Mouse (Mus musculus): ENCODE measurements around the gene Tmem53. TPM values are rescaled to one million over a fixed set of nuclear protein-coding genes. Genes with fewer than 3 reads are reported as not detected.

Gene Tmem53
- total RNA-seq, 2 experiments from 2014 or later, result 2.7 to 6.6 TPM

GRCm38 (mm10) chr4:117311891-117312290 is 60.1 kb downstream of the Tmem53 start:
- no peak for DNase-seq
- Histone ChIP-seq H3K4me3 (no peak overlapping the region), H3K27ac (no peak overlapping the region)
- intact Hi-C loops (cut with DNase I), result loop anchor here (2.0 kb wide), 1 partner anchor 41 kb away; no protein-coding TSS in a partner anchor
- TF ChIP-seq CTCF (IDR thresholded peaks at IDR 0.05), result no peak

- intact Hi-C loops (cut with DNase I), result loop anchor here (2.0 kb wide), 1 partner anchor 42 kb away; no protein-coding TSS in a partner anchor
- H3K27ac ChIP-seq, result no peak overlapping the region
- TF ChIP-seq CTCF (IDR thresholded peaks at IDR 0.05), result no peak
- DNase-seq, result no peak
- H3K4me3 ChIP-seq, result no peak overlapping the region
Measured at GRCm38 (mm10) chr4:117312416-117313084, 60.8 kb downstream of the Tmem53 start.

GRCm38 (mm10) chr4:117313085-117313424 is 61.3 kb downstream of the Tmem53 start:
- intact Hi-C loops (cut with DNase I), result loop anchor here (2.0 kb wide), 1 partner anchor 42 kb away; no protein-coding TSS in a partner anchor
- DNase-seq, result no peak
- Histone ChIP-seq H3K4me3 (no peak overlapping the region), H3K27ac (no peak overlapping the region)
- peak; percentile 62 for TF ChIP-seq CTCF (IDR thresholded peaks at IDR 0.05)

- H3K4me3 ChIP-seq, result no peak overlapping the region
- intact Hi-C loops (cut with DNase I), result no loop called here
- no peak for TF ChIP-seq CTCF (IDR thresholded peaks at IDR 0.05)
- no peak overlapping the region for H3K27ac ChIP-seq
- no peak for DNase-seq
Measured at GRCm38 (mm10) chr4:117314849-117315500, 63.2 kb downstream of the Tmem53 start.

GRCm38 (mm10) chr4:117316800-117317199 is 65.0 kb downstream of the Tmem53 start:
- no peak for DNase-seq
- intact Hi-C loops (cut with DNase I), result no loop called here
- H3K4me3 ChIP-seq, result no peak overlapping the region
- no peak for TF ChIP-seq CTCF (IDR thresholded peaks at IDR 0.05)
- H3K27ac ChIP-seq, result no peak overlapping the region

GRCm38 (mm10) chr4:117317701-117318190 is 66.0 kb downstream of the Tmem53 start:
- intact Hi-C loops (cut with DNase I), result no loop called here
- no peak for TF ChIP-seq CTCF (IDR thresholded peaks at IDR 0.05)
- DNase-seq, result peak; percentile 75
- Histone ChIP-seq H3K4me3 (peak overlapping the region; percentile 1; the same call in 1 of the 2 replicates), H3K27ac (no peak overlapping the region)

Other genes with a start within 250 kb of the Tmem53 start
- gene Eif2b3, start 232.5 kb upstream of the Tmem53 start, total RNA-seq (2021), result 10 to 100 TPM; 22.2 to 23.2 TPM
- gene Ptch2, start 155.9 kb upstream of the Tmem53 start, total RNA-seq (2021), result under 1 TPM; 0.22 to 0.54 TPM
- gene Btbd19, start 126.2 kb upstream of the Tmem53 start, total RNA-seq (2021), result 1 to 10 TPM; 2.3 to 2.5 TPM
- not detected for gene Tctex1d4, start 125.2 kb upstream of the Tmem53 start, total RNA-seq (2021)
- gene Plk3, start 118.0 kb upstream of the Tmem53 start, total RNA-seq (2021), result under 1 TPM; 0.73 to 0.74 TPM
- 100 to 1,000 TPM; 527 to 622 TPM for gene Rps8, start 95.7 kb upstream of the Tmem53 start, total RNA-seq (2021)
- gene Kif2c, start 69.3 kb upstream of the Tmem53 start, total RNA-seq (2021), result not detected
- gene Armh1, start 174 bp downstream of the Tmem53 start, total RNA-seq (2021), result not detected
- 10 to 100 TPM; 50.2 to 51.4 TPM for gene Rnf220, start 245.1 kb downstream of the Tmem53 start, total RNA-seq (2021)

All from gastrocnemius, adult 2 months (tissue).